Mouse (Mus musculus) megakaryocyte-erythroid progenitor cell, adult 5-6 weeks (primary cell): Measurements from ENCODE around the gene Psma5. TPM values are rescaled to one million over a fixed set of nuclear protein-coding genes. Genes with fewer than 3 reads are reported as not detected.
"Not testable (repeated sequence)": the region's sequence is repeated elsewhere in the genome, so short reads cannot be mapped to it uniquely, and the experiment has no call there.

Experiments used
- ATAC-seq: replicated peaks from 2 replicates; pipeline ENCODE4 v1.8.0; 2016; ENCODE audit warnings: mild to moderate bottlenecking, inconsistent platforms; ENCODE audit not compliant: severe bottlenecking, poor library complexity, low FRiP score, low TSS enrichment
- total RNA-seq, 2 experiments: library from RNA; stranded (forward) in 1 of 2; stranded (reverse) in 1 of 2; fragments of 200-1000, 215-1000 nt in 1 of 2; fragments of >200 nt in 1 of 2; fragmentation: Nextera tagmentation in 1 of 2; gene quantifications; 2 replicates each; pipeline ENCODE4 v1.2.3; 2014 to 2017

The Psma5 gene
- total RNA-seq, 2 experiments from 2014 or later: 248 to 358 TPM

- ATAC-seq: no peak
Measured at GRCm38 (mm10) chr3:108259319-108259718, 2.6 kb downstream of the Psma5 start.

DNA sequence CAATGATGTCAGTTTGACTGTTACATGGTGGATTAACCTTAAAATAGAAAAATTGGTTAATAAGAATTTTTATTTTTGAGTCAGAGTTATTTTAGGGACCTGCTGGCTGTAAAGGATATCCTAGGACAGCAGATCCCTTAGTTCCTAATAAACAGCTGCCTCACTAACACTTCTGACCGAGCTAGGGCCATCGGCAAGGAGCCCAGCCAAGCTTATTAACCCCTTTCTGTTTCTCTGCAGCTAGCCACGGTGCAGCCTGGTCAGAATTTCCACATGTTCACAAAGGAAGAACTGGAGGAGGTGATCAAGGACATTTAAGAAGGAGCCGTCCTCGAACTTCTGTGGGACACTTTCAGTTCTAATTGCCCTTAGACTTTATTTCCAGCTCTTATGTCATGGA lies 22.8 kb downstream of the Psma5 start:
- ATAC-seq: not testable (repeated sequence)

DNA sequence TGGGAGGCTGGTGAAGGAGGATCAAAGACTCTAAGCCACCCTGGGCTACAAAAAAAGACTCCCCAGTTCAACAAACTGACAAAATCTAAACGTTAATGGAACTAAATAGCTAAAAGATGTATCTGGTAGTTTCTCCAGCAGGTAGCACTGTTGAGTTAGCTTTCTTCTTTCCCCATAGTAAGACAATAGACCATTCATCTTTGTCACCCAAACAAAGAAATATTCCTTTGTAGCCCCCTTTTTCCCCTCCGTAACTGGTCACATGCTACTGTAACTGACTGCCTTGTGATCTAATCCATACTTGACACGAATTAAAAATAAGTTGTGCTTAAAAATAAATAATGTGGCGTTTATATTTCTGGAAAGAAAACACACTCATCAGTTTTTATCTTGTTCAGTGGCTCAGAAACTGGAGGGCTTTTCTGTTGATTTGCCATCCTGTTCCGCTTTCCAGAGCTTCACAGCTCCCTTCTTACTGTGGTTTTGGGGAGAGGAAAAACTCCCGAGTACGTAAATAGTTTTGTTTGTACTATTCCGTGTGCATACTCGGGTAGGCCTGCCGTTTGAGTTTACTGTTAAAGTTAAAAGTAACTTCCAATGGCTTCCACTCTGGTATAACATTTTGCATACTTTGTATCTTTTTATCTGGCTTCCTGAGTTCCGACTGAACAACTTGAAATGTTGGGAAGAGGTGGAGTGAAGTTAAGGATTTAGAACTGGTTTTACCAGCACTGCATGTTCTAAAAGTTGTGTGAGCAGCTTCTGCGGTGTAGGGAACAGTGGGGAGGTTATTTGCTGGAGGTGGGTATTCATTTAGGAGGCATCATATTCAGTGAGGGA lies 25.9 kb downstream of the Psma5 start:
- peak; percentile 62; the same call in 1 of the 2 replicates for ATAC-seq

- no peak for ATAC-seq
Measured at GRCm38 (mm10) chr3:108283241-108283561, 26.5 kb downstream of the Psma5 start.

- ATAC-seq: peak; percentile 88
Measured at GRCm38 (mm10) chr3:108283781-108284601, 27.3 kb downstream of the Psma5 start, which contains the start of gene Sort1. TSS of gene Sort1 (plus strand) at chr3:108284082.

DNA sequence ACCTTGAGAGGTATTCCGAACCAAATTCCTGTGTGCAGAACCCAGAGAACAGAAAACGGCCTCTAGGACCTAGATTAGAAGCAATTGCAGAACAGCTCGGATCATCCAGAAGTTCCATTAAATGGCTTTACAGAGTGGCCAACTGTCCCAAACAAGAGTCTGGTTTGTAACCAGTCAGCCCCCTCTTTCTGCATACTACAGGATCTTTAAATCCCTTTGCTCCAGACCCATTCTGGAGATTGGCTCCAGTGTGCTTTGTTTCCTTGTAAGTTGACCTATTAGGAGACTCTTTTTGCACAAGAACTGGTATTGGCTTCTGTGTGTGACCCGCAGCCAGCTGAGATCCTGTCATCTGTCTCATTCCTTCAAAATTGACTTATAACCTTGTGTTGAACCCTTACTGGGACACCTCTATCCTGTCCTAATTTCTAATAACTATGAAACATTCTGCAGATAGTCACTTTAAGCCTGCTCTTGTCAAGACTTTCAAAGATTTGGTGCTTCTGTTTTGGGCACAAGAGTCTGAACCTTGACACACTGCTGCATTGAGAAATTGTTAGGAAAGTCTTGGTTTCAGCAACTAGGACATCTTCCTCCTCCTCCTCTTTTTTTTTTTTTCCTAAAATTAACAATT lies 28.5 kb downstream of the Psma5 start:
- ATAC-seq: no peak

GRCm38 (mm10) chr3:108286671-108287439 lies 30.1 kb downstream of the Psma5 start:
- ATAC-seq: no peak

GRCm38 (mm10) chr3:108287811-108288805 lies 31.4 kb downstream of the Psma5 start:
- ATAC-seq: no peak

DNA sequence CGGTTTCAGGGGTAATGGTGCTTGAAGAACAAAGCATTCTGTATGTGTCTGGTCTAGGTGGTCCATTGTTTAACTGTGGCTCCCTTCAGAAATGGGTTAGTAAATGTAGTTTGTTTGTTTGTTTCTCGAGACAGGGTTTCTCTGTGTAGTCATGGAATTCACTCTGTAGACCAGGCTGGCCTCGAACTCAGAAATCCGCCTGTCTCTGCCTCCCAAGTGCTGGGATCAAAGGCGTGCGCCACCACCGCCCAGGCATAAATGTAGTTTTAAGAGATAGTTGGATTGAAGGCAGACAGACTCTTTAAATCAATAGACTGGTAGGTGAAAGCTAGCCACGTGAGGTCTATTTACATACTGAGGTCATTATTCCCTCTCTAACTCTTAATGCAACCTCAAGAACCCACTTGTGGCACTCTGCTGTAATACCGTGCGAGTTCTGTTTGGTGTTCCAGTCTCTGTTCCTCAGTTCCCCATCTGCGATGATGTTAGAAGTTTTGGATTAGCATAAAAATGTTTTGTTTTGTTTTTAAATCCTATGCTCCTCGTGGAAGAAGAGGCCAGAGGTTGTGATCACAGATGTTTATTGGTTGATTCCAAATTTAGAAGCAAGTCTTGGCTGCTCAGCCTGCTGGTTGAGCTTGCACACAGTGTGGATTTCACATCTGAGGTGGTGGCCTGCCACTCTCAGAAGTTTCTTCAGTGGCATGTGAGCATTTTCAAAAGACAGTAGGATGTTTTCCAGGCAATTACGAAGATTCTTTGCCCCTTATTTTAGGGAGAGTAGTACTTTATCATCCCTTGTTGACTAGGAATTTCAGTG lies 32.8 kb downstream of the Psma5 start:
- ATAC-seq: no peak

DNA sequence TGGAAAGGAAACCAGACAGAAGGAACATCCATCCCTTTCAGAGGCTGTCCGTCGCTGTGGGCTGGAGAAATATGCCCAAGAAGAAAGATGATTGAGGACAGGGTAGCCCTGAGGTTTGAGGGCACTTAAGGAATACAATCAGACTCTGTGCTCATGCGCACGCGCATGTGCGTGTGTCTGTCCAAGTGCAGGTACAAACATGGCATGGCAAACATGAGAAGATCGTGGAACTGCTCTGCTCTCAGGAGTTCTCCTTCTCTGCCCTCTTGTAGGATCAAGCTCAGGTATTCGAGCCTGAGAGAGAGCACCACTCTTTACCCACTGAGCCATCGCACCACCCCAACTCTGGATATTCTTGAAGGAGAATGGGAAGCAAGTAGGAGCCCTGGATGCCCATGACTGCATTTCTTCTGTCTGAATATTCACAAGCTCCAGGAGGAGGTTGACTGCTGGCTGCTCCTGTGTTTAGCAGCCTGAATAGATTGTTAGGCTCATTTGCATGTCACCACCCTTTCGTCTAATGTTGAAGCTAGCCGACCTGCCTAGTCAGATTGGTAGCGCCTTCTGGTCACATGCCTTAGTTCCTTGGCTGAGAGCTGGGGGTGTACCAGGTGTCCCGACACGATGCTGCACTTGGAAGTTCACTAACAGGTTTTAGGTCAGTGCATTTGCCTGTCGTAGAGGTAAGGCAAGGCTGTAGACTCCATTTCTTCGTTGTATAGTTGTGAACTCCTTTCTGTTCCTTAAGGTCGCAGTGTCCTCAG lies 34.5 kb downstream of the Psma5 start:
- ATAC-seq: peak; percentile 75

DNA sequence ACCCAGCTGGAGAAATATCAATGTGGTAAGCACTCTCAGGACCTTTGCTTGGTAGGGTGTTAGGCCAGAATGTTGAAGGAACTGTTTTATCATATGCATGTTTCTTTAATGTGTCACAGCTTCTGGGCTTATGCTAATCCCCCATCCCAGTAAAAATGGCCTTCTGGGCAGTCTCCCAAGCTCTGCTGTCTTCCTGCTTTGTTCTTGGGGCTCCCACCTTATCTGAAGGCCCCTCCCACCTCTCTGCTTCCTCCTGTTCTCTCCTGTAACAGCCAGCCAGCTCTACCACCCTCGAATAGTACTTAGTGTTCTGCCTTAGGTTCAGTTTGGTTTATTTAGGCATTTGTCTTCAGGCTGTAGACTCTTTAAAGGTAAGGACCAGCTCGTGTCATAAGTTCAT lies 37.7 kb downstream of the Psma5 start:
- 0 out of 2 replicates have a peak, but pooled peaks have one; percentile 30 for ATAC-seq

DNA sequence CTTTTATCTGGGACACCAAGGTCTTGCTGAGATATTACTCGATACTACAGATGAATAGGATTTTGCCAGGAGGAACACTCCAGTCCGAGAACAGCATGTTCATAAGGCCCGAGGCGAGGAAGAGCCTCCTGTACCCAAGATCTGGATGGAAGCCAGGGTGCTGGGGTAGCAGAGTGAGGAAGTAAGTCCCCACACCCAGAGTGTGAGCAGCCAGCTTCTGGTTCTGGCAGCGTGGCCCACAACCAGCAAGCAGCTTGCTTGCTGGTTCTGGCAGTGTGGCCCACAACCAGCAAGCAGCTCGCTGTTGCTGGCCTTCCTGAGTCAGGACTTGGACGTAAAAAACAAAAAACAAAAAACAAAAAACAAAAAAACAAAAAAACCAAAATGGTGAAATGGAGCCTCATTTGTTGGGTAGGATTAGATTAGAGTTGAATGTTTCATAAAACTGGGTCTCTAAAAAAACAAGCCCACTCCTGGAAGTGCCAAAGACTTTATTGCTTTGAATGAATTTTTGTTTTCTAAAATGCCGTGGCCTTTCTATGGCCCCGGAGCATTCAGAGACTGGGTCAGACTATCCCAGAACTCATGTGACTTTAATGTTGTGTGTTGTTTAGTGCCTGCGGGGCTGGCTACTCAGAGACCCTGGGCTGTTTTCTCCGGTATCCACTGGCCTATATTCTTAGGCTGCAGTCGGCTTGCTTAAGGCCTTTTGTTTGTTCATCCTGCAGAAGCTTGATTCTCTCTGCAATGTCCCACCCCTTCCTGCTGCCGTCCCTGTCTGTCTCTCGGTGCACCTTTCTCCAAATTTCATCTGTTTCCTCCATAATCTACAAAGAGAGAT lies 38.9 kb downstream of the Psma5 start:
- ATAC-seq: 0 out of 2 replicates have a peak, but pooled peaks have one; percentile 19

DNA sequence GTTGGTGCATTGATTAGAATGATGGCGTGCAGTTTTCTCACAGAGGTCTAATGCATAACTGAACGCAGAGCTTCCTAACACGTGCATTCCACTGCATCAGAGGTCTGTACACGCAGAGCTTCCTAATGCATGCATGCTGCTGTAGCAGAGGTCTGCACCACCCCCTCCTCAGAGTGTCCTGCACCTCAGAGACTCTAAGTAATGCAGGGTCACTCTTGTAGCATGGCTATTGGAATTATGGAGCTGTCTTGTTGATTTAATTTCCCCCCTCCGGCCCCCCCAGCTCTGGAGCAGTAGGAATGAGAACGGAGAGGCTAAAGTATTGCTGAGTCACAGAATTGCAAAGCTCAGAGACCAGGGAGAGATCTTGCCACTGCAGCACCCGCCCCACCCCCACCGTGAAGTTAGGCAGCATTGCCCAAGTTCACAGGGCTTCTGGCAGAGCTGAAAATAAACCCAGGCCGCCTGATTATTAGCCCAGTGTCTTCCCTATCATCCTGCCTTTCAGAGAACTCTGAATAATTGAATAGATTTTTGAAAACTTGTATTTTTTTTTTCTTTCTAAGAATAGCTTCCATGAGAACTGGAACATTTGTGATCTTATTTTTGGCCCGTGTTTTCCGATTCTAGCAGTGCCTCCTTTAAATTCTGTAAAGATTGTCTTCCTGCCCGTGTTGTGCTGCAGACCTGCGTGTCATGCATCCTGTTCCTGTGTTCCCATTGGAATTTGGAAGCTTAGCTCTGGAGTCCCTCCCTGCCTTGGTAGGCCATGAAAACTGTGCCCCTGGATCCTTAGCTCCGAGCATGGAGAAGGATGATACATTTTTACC lies 39.7 kb downstream of the Psma5 start:
- ATAC-seq: peak; percentile 81

DNA sequence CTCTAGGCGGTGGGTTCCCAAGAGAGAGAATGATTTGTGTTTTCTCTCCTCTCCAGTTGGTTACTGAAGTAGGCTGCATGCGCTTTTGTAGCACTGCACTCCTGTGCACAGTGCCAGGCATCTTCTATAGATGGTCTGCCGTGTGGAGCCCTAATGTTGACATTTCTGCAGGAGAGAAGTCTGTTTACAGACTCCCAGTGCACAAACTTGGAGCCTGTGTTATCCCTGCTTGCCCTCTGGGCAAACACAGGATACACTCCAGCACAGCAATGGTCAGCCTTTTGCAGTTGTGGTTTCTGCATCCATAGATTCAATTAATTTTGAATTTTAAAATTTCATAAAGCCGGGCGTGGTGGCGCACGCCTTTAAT lies 40.3 kb downstream of the Psma5 start:
- no peak for ATAC-seq
